Mouse (Mus musculus) urinary bladder, postnatal 4 days (tissue): ENCODE results near the gene Gm14147.
"Not testable (repeated sequence)": the region's sequence is repeated elsewhere in the genome, so short reads cannot be mapped to it uniquely, and the experiment has no call there.

Experiments
- DNase-seq, 2 experiments: peaks; one replicate each; pipeline ENCODE4 v3.0.0; 2021 to 2022; ENCODE audit warnings: low spot score in 2 of 2

Gene Gm14147

GRCm38 (mm10) chr2:151097945-151098344 lies at the start of gene Gm14147:
Gene Gm14147, plus strand, starts transcription at chr2:151098245.
- DNase-seq: not testable (repeated sequence)

GRCm38 (mm10) chr2:151056637-151057036 lies 41.4 kb upstream of the Gm14147 start:
- no peak for DNase-seq

GRCm38 (mm10) chr2:151092250-151092649 lies 5.8 kb upstream of the Gm14147 start, which contains the start of gene Gm14151:
Gene Gm14151, minus strand, starts transcription at chr2:151092350.
- DNase-seq: not testable (repeated sequence)
